Mouse (Mus musculus) spleen, adult 12 weeks (tissue): ENCODE results near the gene Gm5726.
"Not testable (repeated sequence)": the region's sequence is repeated elsewhere in the genome, so short reads cannot be mapped to it uniquely, and the experiment has no call there.

Source experiments
- DNase-seq: peaks from one replicate; pipeline ENCODE4 v3.0.0; 2022; ENCODE audit warnings: low spot score

Gene Gm5726

GRCm38 (mm10) chr7:20545657-20546056 is at the start of gene Gm5726:
Gm5726 (minus strand) TSS chr7:20545757.
- DNase-seq = not testable (repeated sequence)

- DNase-seq = not testable (repeated sequence)
These were observed 30.6 kb upstream of the Gm5726 start, which contains the start of gene Gm4141 for GRCm38 (mm10) chr7:20576141-20576540. Gm4141 (minus strand) TSS chr7:20576241.

GRCm38 (mm10) chr7:20533537-20533936 is 12.0 kb downstream of the Gm5726 start, which contains the start of gene Vmn1r104:
Vmn1r104 (plus strand) TSS chr7:20533837.
- not testable (repeated sequence) for DNase-seq

GRCm38 (mm10) chr7:20510434-20510833 is 35.1 kb downstream of the Gm5726 start, which contains the start of gene Vmn1r103:
Vmn1r103 (minus strand) TSS chr7:20510534.
- DNase-seq = not testable (repeated sequence)
